Mouse (Mus musculus): ENCODE results near the gene Zcchc14.

DNA sequence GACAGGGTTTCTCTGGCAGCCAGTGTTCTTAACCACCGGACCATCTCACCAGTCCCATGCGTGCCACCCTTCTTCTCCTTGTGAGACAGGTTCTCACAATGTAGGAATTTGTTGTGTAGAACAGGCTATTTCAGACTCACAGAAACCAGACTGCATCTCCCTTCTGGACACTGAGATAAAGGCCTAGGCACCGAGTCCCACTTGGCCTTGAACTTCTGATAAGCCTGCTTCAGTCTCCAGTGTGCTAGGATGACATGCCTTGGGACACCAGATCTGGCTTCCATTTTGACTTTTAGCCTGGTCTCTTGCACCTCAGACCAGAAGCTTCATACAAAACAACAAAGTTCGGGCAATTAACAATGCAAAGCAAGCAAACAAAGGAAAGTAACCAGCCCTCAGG, 64.0 kb downstream of the Zcchc14 start:
- no peak for TF ChIP-seq POLR2A (IDR thresholded peaks at IDR 0.05; ENCODE audit: control insufficient read depth, low read depth, low read length)
- no peak for TF ChIP-seq CTCF (IDR thresholded peaks at IDR 0.05; ENCODE audit: control insufficient read depth, insufficient read depth, insufficient replicate concordance, low read depth, low read length)

Data from testis, adult 2 months (tissue).